12 mouse cellular contexts compared by ENCODE assay signal in genomic region chr13:48863556-48863955, GRCm38 (mm10). TPM values are rescaled to one million over a fixed set of nuclear protein-coding genes. Genes with fewer than 3 reads are reported as not detected.
DNase-seq lines count a peak whose midpoint lies in the region; ATAC-seq and TF ChIP-seq lines count a peak whose summit lies in the region.
"Had no signal": no experiment of that assay in that cellular context is flagged by ENCODE, and none has a peak within 500 bp of the region (broad histone marks: within the 10 kb centered on the region; RNA-seq: fewer than 3 reads in every experiment).

No protein-coding gene starts in this region.

- no peak for DNase-seq in lung, postnatal 0 days (ENCODE audit: low spot score)
- no peak for DNase-seq in lung, postnatal 14 days
- DNase-seq in limb, embryonic 14.5 days (ENCODE audit: low spot score), result peak; percentile 51
- peak; percentile 80 for DNase-seq in thymus, postnatal 4 days
- DNase-seq: cerebellum, adult 8-10 months; heart, adult 2 months had no signal

- TF ChIP-seq EP300 in lung, postnatal 0 days (IDR thresholded peaks at IDR 0.05), result no peak

- TF ChIP-seq CTCF in lung, postnatal 0 days (IDR thresholded peaks at IDR 0.05), result no peak
- TF ChIP-seq CTCF in bone marrow, adult 2 months (IDR thresholded peaks at IDR 0.05; ENCODE audit: control insufficient read depth, insufficient read depth, low read length), result no peak

- TF ChIP-seq POLR2A in bone marrow, adult 2 months (IDR thresholded peaks at IDR 0.05; ENCODE audit: borderline replicate concordance, control insufficient read depth, low read depth, low read length), result no peak
- TF ChIP-seq POLR2A in limb, embryonic 14.5 days (IDR thresholded peaks at IDR 0.05; ENCODE audit: borderline replicate concordance, extremely low read depth, insufficient read depth, insufficient read length), result no peak

- H3K27ac ChIP-seq in lung, postnatal 0 days (ENCODE audit: low read length), result peak overlapping the region; percentile 43; the same call in 1 of the 2 replicates
- peak overlapping the region; percentile 40 for H3K27ac ChIP-seq in bone marrow, adult 2 months (ENCODE audit: control insufficient read depth, insufficient read depth, low read depth, low read length, poor library complexity)
- H3K27ac ChIP-seq in limb, embryonic 14.5 days (replicated peaks; ENCODE audit: low read depth, low read length), result peak overlapping the region; percentile 65; the same call in 1 of the 2 replicates
- H3K27ac ChIP-seq in hindbrain, embryonic 13.5 days, result no peak overlapping the region
- H3K27ac ChIP-seq: heart, adult 2 months; hindbrain, embryonic 15.5 days; kidney, postnatal 0 days; liver, embryonic 15.5 days had no signal

- 66% methylated on average over 9 of the region's 9 CpGs for WGBS in lung, postnatal 0 days
- WGBS in bone marrow, adult 2 months, result 44% methylated on average over 9 of the region's 9 CpGs
- 13% methylated on average over 9 of the region's 9 CpGs for WGBS in limb, embryonic 14.5 days
- 81% methylated on average over 9 of the region's 9 CpGs for WGBS in hindbrain, embryonic 13.5 days

- no peak overlapping the region for H3K4me2 ChIP-seq in lung, postnatal 0 days (replicated peaks; ENCODE audit: low read depth, low read length)
- no peak overlapping the region; the same call in 1 of the 2 replicates for H3K4me2 ChIP-seq in limb, embryonic 14.5 days (replicated peaks; ENCODE audit: low read depth, low read length, severe bottlenecking)
- no peak overlapping the region for H3K4me2 ChIP-seq in hindbrain, embryonic 13.5 days
- H3K4me2 ChIP-seq: hindbrain, embryonic 15.5 days; liver, embryonic 15.5 days had no signal

- no peak overlapping the region for H3K9ac ChIP-seq in lung, postnatal 0 days (replicated peaks; ENCODE audit: low read depth)
- H3K9ac ChIP-seq in limb, embryonic 14.5 days (ENCODE audit: low read depth, low read length, severe bottlenecking), result no peak overlapping the region
- H3K9ac ChIP-seq in hindbrain, embryonic 13.5 days, result no peak overlapping the region
- H3K9ac ChIP-seq: hindbrain, embryonic 15.5 days; liver, embryonic 15.5 days had no signal

- H3K36me3 ChIP-seq in lung, postnatal 0 days (ENCODE audit: insufficient read depth, low read length), result no peaks in the 10 kb centered on the region
- no peaks in the 10 kb centered on the region; the same call in 1 of the 2 replicates for H3K36me3 ChIP-seq in limb, embryonic 14.5 days (ENCODE audit: control insufficient read depth, insufficient read depth, low read length)
- H3K36me3 ChIP-seq in hindbrain, embryonic 13.5 days, result no peaks in the 10 kb centered on the region
- H3K36me3 ChIP-seq: hindbrain, embryonic 15.5 days; liver, embryonic 15.5 days had no signal

- H3K4me3 ChIP-seq in lung, postnatal 0 days (ENCODE audit: low read depth, low read length), result no peak overlapping the region
- no peak overlapping the region for H3K4me3 ChIP-seq in bone marrow, adult 2 months (replicated peaks; ENCODE audit: control insufficient read depth, low read depth, low read length)
- H3K4me3 ChIP-seq in limb, embryonic 14.5 days (replicated peaks; ENCODE audit: low read length), result no peak overlapping the region
- no peak overlapping the region for H3K4me3 ChIP-seq in hindbrain, embryonic 13.5 days
- H3K4me3 ChIP-seq: heart, adult 2 months; hindbrain, embryonic 15.5 days; liver, embryonic 15.5 days had no signal

- peaks cover 9% of the 10 kb centered on the region; the same call in 1 of the 2 replicates for H3K4me1 ChIP-seq in lung, postnatal 0 days (ENCODE audit: insufficient read depth, low read depth, low read length)
- H3K4me1 ChIP-seq in bone marrow, adult 2 months (ENCODE audit: control insufficient read depth, insufficient read depth, low read length), result peaks cover 5% of the 10 kb centered on the region
- H3K4me1 ChIP-seq in limb, embryonic 14.5 days (ENCODE audit: control insufficient read depth, insufficient read depth, low read length), result peaks cover 21% of the 10 kb centered on the region
- peaks cover 46% of the 10 kb centered on the region for H3K4me1 ChIP-seq in hindbrain, embryonic 13.5 days (replicated peaks)

- H3K9me3 ChIP-seq in lung, postnatal 0 days (ENCODE audit: low read length), result no peaks in the 10 kb centered on the region
- H3K9me3 ChIP-seq in limb, embryonic 14.5 days (ENCODE audit: control insufficient read depth, low read length), result no peaks in the 10 kb centered on the region
- no peaks in the 10 kb centered on the region for H3K9me3 ChIP-seq in hindbrain, embryonic 13.5 days
- H3K9me3 ChIP-seq: hindbrain, embryonic 15.5 days; liver, embryonic 15.5 days had no signal

- ATAC-seq in lung, postnatal 0 days, result no peak
- peak; percentile 47; the same call in 1 of the 2 replicates for ATAC-seq in limb, embryonic 14.5 days (ENCODE audit: low FRiP score, low read depth)
- ATAC-seq in erythroid progenitor cell, adult 5-6 weeks (replicated peaks; ENCODE audit: low FRiP score, poor library complexity, severe bottlenecking), result no peak
- no peak for ATAC-seq in hindbrain, embryonic 13.5 days (ENCODE audit: low FRiP score)

- no peaks in the 10 kb centered on the region for H3K27me3 ChIP-seq in lung, postnatal 0 days (replicated peaks; ENCODE audit: insufficient read depth, low read length)
- no peaks in the 10 kb centered on the region for H3K27me3 ChIP-seq in limb, embryonic 14.5 days (ENCODE audit: control insufficient read depth, insufficient read depth, low read length)
- no peaks in the 10 kb centered on the region for H3K27me3 ChIP-seq in hindbrain, embryonic 13.5 days
- H3K27me3 ChIP-seq: hindbrain, embryonic 15.5 days; liver, embryonic 15.5 days had no signal

RNA-seq across cellular contexts. Expression of gene Phf2, which starts 7.4 kb away (rescaled TPM):
- 5.5 and 5.6 TPM in 2 replicates for polyA plus RNA-seq in lung, postnatal 0 days (2015; fragmentation: Nextera tagmentation; extraction: Ambion mirVana)
- polyA plus RNA-seq in bone marrow, adult 2 months (2011; ENCODE audit: insufficient read depth, insufficient read length, low replicate concordance, missing spikeins), result 8.6 and 11.8 TPM in 2 replicates
- 40.3 and 41.9 TPM in 2 replicates for polyA plus RNA-seq in limb, embryonic 14.5 days (2012; rRNA removed)
- 13.2 and 15.1 TPM in 2 replicates for polyA plus RNA-seq in limb, embryonic 14.5 days (2014; fragmentation: Nextera tagmentation; extraction: Ambion mirVana)
- total RNA-seq in erythroid progenitor cell, adult 5-6 weeks (2015; ENCODE audit: low replicate concordance), result 14.8 and 28.5 TPM in 2 replicates
- total RNA-seq in erythroid progenitor cell, adult 5-6 weeks (2017; ENCODE audit: low replicate concordance), result 14.9 and 15.9 TPM in 2 replicates
- polyA plus RNA-seq in hindbrain, embryonic 13.5 days (2015; fragmentation: Nextera tagmentation; extraction: Ambion mirVana), result 9.4 and 9.6 TPM in 2 replicates

Comparison
In these comparisons a context has a peak if more than half of its experiments do, and no peak if none do; other contexts are left out.
1. DNase-seq: peak in limb, embryonic 14.5 days (single experiment) and thymus, postnatal 4 days (single experiment); none in lung, postnatal 0 days (single experiment) and lung, postnatal 14 days (single experiment).